Mouse (Mus musculus): ENCODE data around the gene Olfr1420. TPM values are rescaled to one million over a fixed set of nuclear protein-coding genes. Genes with fewer than 3 reads are reported as not detected.
A peak's percentile ranks its signal among the peaks of the same experiment; 100 is the strongest.

Olfr1420 gene
- total RNA-seq, 2 experiments from 2014 or later = not detected

Small RNA genes lying within 50 kb of the gene (microRNA-seq; reads per million reads assigned to microRNA genes)
- 6.0 reads per million, percentile 7 among the genes with 10 or more reads in this experiment for gene Mir6994

Other genes starting within 250 kb of the Olfr1420 start
- gene Ms4a3, start 245.7 kb upstream of the Olfr1420 start, total RNA-seq (2021) = under 1 TPM in 1 of 2 experiments, not detected in 1; 0.63 TPM
- gene Oosp2, start 226.0 kb upstream of the Olfr1420 start, total RNA-seq (2021) = not detected
- 1 to 10 TPM in 1 of 2 experiments, not detected in 1; 1.2 TPM for gene Oosp1, start 195.4 kb upstream of the Olfr1420 start, total RNA-seq (2021)
- not detected for gene Oosp3, start 189.5 kb upstream of the Olfr1420 start, total RNA-seq (2021)
- not detected for gene Gif, start 139.0 kb upstream of the Olfr1420 start, total RNA-seq (2021)
- gene Mrpl16, start 116.2 kb upstream of the Olfr1420 start, total RNA-seq (2021) = 10 to 100 TPM; 71.8 to 74.5 TPM
- gene Stx3, start 67.2 kb upstream of the Olfr1420 start, total RNA-seq (2021) = 1 to 10 TPM; 5.8 to 7.3 TPM
- gene Olfr1417, start 47.3 kb upstream of the Olfr1420 start, total RNA-seq (2021) = not detected
- not detected for gene Olfr1418, start 25.5 kb upstream of the Olfr1420 start, total RNA-seq (2021)
- not detected for gene Olfr1419, start 11.5 kb upstream of the Olfr1420 start, total RNA-seq (2021)
- gene Patl1, start 25.8 kb downstream of the Olfr1420 start, total RNA-seq (2021) = 10 to 100 TPM; 30.5 to 34.7 TPM
- gene Osbp, start 79.4 kb downstream of the Olfr1420 start, total RNA-seq (2021) = 10 to 100 TPM; 60.8 to 65.6 TPM
- not detected for gene Olfr1423, start 154.8 kb downstream of the Olfr1420 start, total RNA-seq (2021)
- not detected for gene Olfr1424, start 176.1 kb downstream of the Olfr1420 start, total RNA-seq (2021)
- not detected for gene Olfr1425, start 191.2 kb downstream of the Olfr1420 start, total RNA-seq (2021)
- not detected for gene Olfr1426, start 205.4 kb downstream of the Olfr1420 start, total RNA-seq (2021)
- gene Olfr1427, start 216.8 kb downstream of the Olfr1420 start, total RNA-seq (2021) = not detected
- gene Olfr1428, start 229.3 kb downstream of the Olfr1420 start, total RNA-seq (2021) = not detected
- not detected for gene Olfr76, start 236.6 kb downstream of the Olfr1420 start, total RNA-seq (2021)

Measured in adrenal gland, postnatal 10 days (tissue).